Mouse (Mus musculus) NIH3T3 (cell line): Measurements from ENCODE around the gene Brsk1.

ENCODE experiments used
- DNase-seq: peaks from one replicate; pipeline ENCODE4 v3.0.0-alpha.2; 2012; ENCODE audit warnings: low read depth

Brsk1 gene

GRCm38 (mm10) chr7:4739544-4740275 lies 49.3 kb downstream of the Brsk1 start, which contains the start of gene Kmt5c:
Kmt5c (plus strand) TSS chr7:4740115.
- peak; percentile 99 for DNase-seq

- no peak for DNase-seq
Observed at GRCm38 (mm10) chr7:4740309-4740727, 49.9 kb downstream of the Brsk1 start.

- peak; percentile 69 for DNase-seq
Observed at GRCm38 (mm10) chr7:4741151-4741550, 50.7 kb downstream of the Brsk1 start.

GRCm38 (mm10) chr7:4741672-4742481 lies 51.5 kb downstream of the Brsk1 start:
- DNase-seq = no peak

- DNase-seq = no peak
Observed at GRCm38 (mm10) chr7:4742482-4742819, 52.0 kb downstream of the Brsk1 start.

- DNase-seq = no peak
Observed at GRCm38 (mm10) chr7:4743354-4743753, 53.0 kb downstream of the Brsk1 start.

- no peak for DNase-seq
Observed at GRCm38 (mm10) chr7:4744886-4745285, 54.5 kb downstream of the Brsk1 start.

GRCm38 (mm10) chr7:4746326-4746980 lies 56.0 kb downstream of the Brsk1 start:
- DNase-seq = no peak

- DNase-seq = no peak
Observed at GRCm38 (mm10) chr7:4747156-4747899, 56.9 kb downstream of the Brsk1 start.

GRCm38 (mm10) chr7:4748321-4748720 lies 57.9 kb downstream of the Brsk1 start:
- peak; percentile 29 for DNase-seq

- DNase-seq = no peak
Observed at GRCm38 (mm10) chr7:4749169-4749568, 58.8 kb downstream of the Brsk1 start.

- DNase-seq = no peak
Observed at GRCm38 (mm10) chr7:4751971-4752820, 61.8 kb downstream of the Brsk1 start.

GRCm38 (mm10) chr7:4752821-4753570 lies 62.6 kb downstream of the Brsk1 start, which contains the start of gene Cox6b2:
Cox6b2 (minus strand) TSS chr7:4753094.
- no peak for DNase-seq

- no peak for DNase-seq
Observed at GRCm38 (mm10) chr7:4759670-4760069, 69.3 kb downstream of the Brsk1 start.

GRCm38 (mm10) chr7:4764946-4765710 lies 74.7 kb downstream of the Brsk1 start:
- DNase-seq = no peak
